ENCODE assay signal across 16 mouse cellular contexts in the genomic region with DNA sequence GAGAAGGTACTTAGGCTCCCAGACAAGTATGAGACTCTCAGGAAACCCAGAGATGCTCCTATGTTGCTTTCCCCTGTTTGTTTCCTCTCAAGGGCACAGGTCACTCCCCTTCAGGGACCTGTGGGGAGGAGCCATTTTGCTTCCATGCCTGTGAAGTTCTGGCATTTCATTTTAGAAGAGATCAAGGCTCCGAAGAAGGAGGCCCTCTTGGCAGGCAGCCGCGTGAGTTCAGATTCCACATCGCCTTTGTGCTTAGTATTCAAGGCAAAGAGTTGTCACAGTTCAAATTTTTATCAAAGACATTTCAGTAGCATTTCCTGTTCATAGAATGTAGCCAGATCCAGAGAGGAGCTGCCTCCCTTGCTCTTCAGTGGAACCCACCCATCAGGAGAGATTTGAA.
DNase-seq lines count a peak whose midpoint lies in the region; ATAC-seq lines count a peak whose summit lies in the region.
"Had no signal": no experiment of that assay in that cellular context is flagged by ENCODE, and none has a peak within 500 bp of the region (broad histone marks: within the 10 kb centered on the region; RNA-seq: fewer than 3 reads in every experiment).

No protein-coding gene starts in this region.

- intact Hi-C loops in heart, postnatal 10 days (cut with DNase I), result no loop called here

- H3K9me3 ChIP-seq in heart, embryonic 11.5 days (replicated peaks; ENCODE audit: control insufficient read depth, low read length), result no peaks in the 10 kb centered on the region
- no peaks in the 10 kb centered on the region for H3K9me3 ChIP-seq in lung, embryonic 16.5 days (ENCODE audit: control insufficient read depth, low read length)
- H3K9me3 ChIP-seq in intestine, embryonic 15.5 days, result no peaks in the 10 kb centered on the region
- H3K9me3 ChIP-seq: embryonic facial prominence, embryonic 12.5 days; forebrain, embryonic 12.5 days; hindbrain, embryonic 13.5 days; liver, embryonic 15.5 days; midbrain, embryonic 13.5 days; neural tube, embryonic 13.5 days had no signal

- no peak for ATAC-seq in heart, embryonic 11.5 days (replicated peaks; ENCODE audit: insufficient number of reproducible peaks, low FRiP score, low TSS enrichment)
- ATAC-seq in lung, embryonic 16.5 days (ENCODE audit: low read depth), result peak; percentile 61; the same call in 1 of the 2 replicates
- no peak for ATAC-seq in intestine, embryonic 15.5 days
- ATAC-seq: CD4-positive, CD25-positive, alpha-beta regulatory T cell, adult 4 months; midbrain, embryonic 13.5 days had no signal

- WGBS in heart, embryonic 11.5 days (ENCODE audit: insufficient replicate concordance), result 72% methylated on average over 4 of the region's 4 CpGs
- WGBS in lung, embryonic 16.5 days, result 44% methylated on average over 4 of the region's 4 CpGs
- WGBS in intestine, embryonic 15.5 days, result 86% methylated on average over 4 of the region's 4 CpGs

- no peak overlapping the region for H3K27ac ChIP-seq in heart, embryonic 11.5 days (ENCODE audit: low read depth, low read length)
- no peak overlapping the region for H3K27ac ChIP-seq in lung, embryonic 16.5 days (ENCODE audit: low read length)
- H3K27ac ChIP-seq in intestine, embryonic 15.5 days, result no peak overlapping the region
- H3K27ac ChIP-seq: embryonic facial prominence, embryonic 12.5 days; forebrain, embryonic 12.5 days; hindbrain, embryonic 13.5 days; liver, embryonic 15.5 days; midbrain, embryonic 13.5 days; neural tube, embryonic 13.5 days had no signal

- H3K27me3 ChIP-seq in heart, embryonic 11.5 days (ENCODE audit: control insufficient read depth, insufficient read depth, low read length), result no peaks in the 10 kb centered on the region
- H3K27me3 ChIP-seq in lung, embryonic 16.5 days (ENCODE audit: control insufficient read depth, insufficient read depth, low read depth, low read length), result no peaks in the 10 kb centered on the region
- H3K27me3 ChIP-seq in intestine, embryonic 15.5 days (replicated peaks), result no peaks in the 10 kb centered on the region
- H3K27me3 ChIP-seq: embryonic facial prominence, embryonic 12.5 days; forebrain, embryonic 12.5 days; hindbrain, embryonic 13.5 days; liver, embryonic 15.5 days; midbrain, embryonic 13.5 days; neural tube, embryonic 13.5 days had no signal

- no peaks in the 10 kb centered on the region for H3K36me3 ChIP-seq in heart, embryonic 11.5 days (ENCODE audit: control insufficient read depth, insufficient read depth, low read length)
- no peaks in the 10 kb centered on the region for H3K36me3 ChIP-seq in lung, embryonic 16.5 days (ENCODE audit: control insufficient read depth, insufficient read depth, low read length)
- H3K36me3 ChIP-seq in intestine, embryonic 15.5 days, result no peaks in the 10 kb centered on the region
- H3K36me3 ChIP-seq: embryonic facial prominence, embryonic 12.5 days; forebrain, embryonic 12.5 days; hindbrain, embryonic 13.5 days; liver, embryonic 15.5 days; midbrain, embryonic 13.5 days; neural tube, embryonic 13.5 days had no signal

- DNase-seq in heart, adult 8-10 months (ENCODE audit: low spot score), result peak; percentile 21
- peak; percentile 53 for DNase-seq in adrenal gland, postnatal 14 days
- DNase-seq in heart, postnatal 10 days, result peak; percentile 29 to 41
- no peak for DNase-seq in yolk sac, embryonic 10.5 days (ENCODE audit: low spot score)
- no peak for DNase-seq in thymus, adult 18-20 months
- DNase-seq: cerebellum, adult 2 months had no signal

- no peak overlapping the region for H3K9ac ChIP-seq in heart, embryonic 11.5 days (ENCODE audit: low read depth, low read length)
- H3K9ac ChIP-seq in lung, embryonic 16.5 days (ENCODE audit: low read length), result no peak overlapping the region
- H3K9ac ChIP-seq in intestine, embryonic 15.5 days, result no peak overlapping the region
- H3K9ac ChIP-seq: embryonic facial prominence, embryonic 12.5 days; forebrain, embryonic 12.5 days; hindbrain, embryonic 13.5 days; liver, embryonic 15.5 days; midbrain, embryonic 13.5 days; neural tube, embryonic 13.5 days had no signal

- H3K4me1 ChIP-seq in heart, embryonic 11.5 days (ENCODE audit: control insufficient read depth, insufficient read depth, low read length), result no peaks in the 10 kb centered on the region
- peaks cover 5% of the 10 kb centered on the region; the same call in 1 of the 2 replicates for H3K4me1 ChIP-seq in lung, embryonic 16.5 days (replicated peaks; ENCODE audit: control insufficient read depth, insufficient read depth, low read length)
- no peaks in the 10 kb centered on the region for H3K4me1 ChIP-seq in intestine, embryonic 15.5 days (replicated peaks)
- H3K4me1 ChIP-seq: embryonic facial prominence, embryonic 12.5 days; liver, embryonic 15.5 days had no signal

- no peak overlapping the region for H3K4me2 ChIP-seq in heart, embryonic 11.5 days
- no peak overlapping the region for H3K4me2 ChIP-seq in lung, embryonic 16.5 days (ENCODE audit: low read depth, low read length)
- no peak overlapping the region for H3K4me2 ChIP-seq in intestine, embryonic 15.5 days (replicated peaks)
- H3K4me2 ChIP-seq: embryonic facial prominence, embryonic 12.5 days; forebrain, embryonic 12.5 days; hindbrain, embryonic 13.5 days; liver, embryonic 15.5 days; midbrain, embryonic 13.5 days; neural tube, embryonic 13.5 days had no signal

- no peak overlapping the region for H3K4me3 ChIP-seq in heart, embryonic 11.5 days (ENCODE audit: low read depth, low read length)
- H3K4me3 ChIP-seq in lung, embryonic 16.5 days (ENCODE audit: low read length), result no peak overlapping the region
- no peak overlapping the region for H3K4me3 ChIP-seq in intestine, embryonic 15.5 days (replicated peaks)
- H3K4me3 ChIP-seq: embryonic facial prominence, embryonic 12.5 days; forebrain, embryonic 12.5 days; hindbrain, embryonic 13.5 days; liver, embryonic 15.5 days; midbrain, embryonic 13.5 days; neural tube, embryonic 13.5 days had no signal

Comparison
In these comparisons a context has a peak if more than half of its experiments do, and no peak if none do; other contexts are left out.
1. DNase-seq: peak in heart, adult 8-10 months (single experiment), adrenal gland, postnatal 14 days (single experiment) and heart, postnatal 10 days (2 of 2); none in yolk sac, embryonic 10.5 days (single experiment) and thymus, adult 18-20 months (0 of 2).